Mouse (Mus musculus) testis, adult 2 months (tissue): ENCODE results near the gene Esrra. TPM values are rescaled to one million over a fixed set of nuclear protein-coding genes. Genes with fewer than 3 reads are reported as not detected.
"Not testable (repeated sequence)": the region's sequence is repeated elsewhere in the genome, so short reads cannot be mapped to it uniquely, and the experiment has no call there.

Experiments used
- H3K27ac ChIP-seq: fragments of 200-500 bp; 2 replicates; pipeline ENCODE4 v1.5.1; 2012; ENCODE audit warnings: low read depth, low read length; ENCODE audit not compliant: control insufficient read depth, insufficient read depth
- H3K27me3 ChIP-seq: fragments of 200-500 bp; 2 replicates; pipeline ENCODE4 v1.6.1; 2012; ENCODE audit warnings: mild to moderate bottlenecking, low read length, moderate library complexity; ENCODE audit not compliant: control insufficient read depth, insufficient read depth
- H3K36me3 ChIP-seq: fragments of 200-500 bp; 2 replicates; pipeline ENCODE4 v1.6.1; 2012; ENCODE audit warnings: mild to moderate bottlenecking, low read length; ENCODE audit not compliant: control insufficient read depth, insufficient read depth
- H3K4me1 ChIP-seq: fragments of 200-500 bp; 2 replicates; pipeline ENCODE4 v1.6.1; 2012; ENCODE audit warnings: low read length; ENCODE audit not compliant: control insufficient read depth, insufficient read depth
- H3K4me3 ChIP-seq: fragments of 200-500 bp; 2 replicates; pipeline ENCODE4 v1.5.1; 2012; ENCODE audit warnings: low read depth, mild to moderate bottlenecking, low read length, moderate library complexity, mixed read lengths; ENCODE audit not compliant: control insufficient read depth
- CTCF ChIP-seq: fragments of 200-500 bp; IDR thresholded peaks from 2 replicates; pipeline ENCODE4 v1.5.1; 2012; ENCODE audit warnings: low read depth, mild to moderate bottlenecking, inconsistent platforms, low read length, moderate library complexity; ENCODE audit not compliant: control insufficient read depth, insufficient read depth, insufficient replicate concordance
- POLR2A ChIP-seq: fragments of 200-500 bp; IDR thresholded peaks from 2 replicates; pipeline ENCODE4 v1.6.1; 2012; ENCODE audit warnings: low read depth, mild to moderate bottlenecking, inconsistent platforms, low read length, moderate library complexity; ENCODE audit not compliant: control insufficient read depth
- polyA plus RNA-seq: library from polyadenylated mRNA; depleted of rRNA; stranded (reverse); fragments of >200 nt; gene quantifications from 2 replicates; pipeline ENCODE4 v1.2.3, GENCODE M21; 2012

Gene Esrra
- polyA plus RNA-seq, 1 experiment = 13.3 TPM

DNA sequence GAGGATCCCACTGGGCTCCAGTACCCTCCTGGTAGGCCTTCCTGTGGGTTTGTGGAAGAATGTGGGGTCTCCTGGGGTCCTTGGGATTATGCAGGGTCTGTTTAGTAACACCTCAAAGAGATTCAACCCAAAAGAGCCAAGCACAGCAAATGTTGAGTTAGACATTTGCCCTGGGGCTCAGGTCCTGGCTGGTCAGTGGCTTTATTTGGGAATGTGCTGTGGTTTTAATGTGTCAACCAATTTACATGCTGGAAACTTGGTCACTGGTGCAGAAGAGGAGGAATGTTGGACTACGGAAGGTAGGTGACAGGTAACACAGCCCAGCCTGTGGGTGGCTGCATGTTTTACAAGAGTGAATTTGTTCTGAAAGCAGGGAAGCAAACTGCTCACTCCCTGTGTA lies 18.6 kb downstream of the Esrra start:
- no peak for TF ChIP-seq POLR2A
- Histone ChIP-seq H3K27ac (no peak overlapping the region), H3K4me3 (no peak overlapping the region), H3K27me3 (no peaks in the 10 kb centered on the region), H3K4me1 (peaks cover 7% of the 10 kb centered on the region), H3K36me3 (no peaks in the 10 kb centered on the region; the same call in 1 of the 2 replicates)

DNA sequence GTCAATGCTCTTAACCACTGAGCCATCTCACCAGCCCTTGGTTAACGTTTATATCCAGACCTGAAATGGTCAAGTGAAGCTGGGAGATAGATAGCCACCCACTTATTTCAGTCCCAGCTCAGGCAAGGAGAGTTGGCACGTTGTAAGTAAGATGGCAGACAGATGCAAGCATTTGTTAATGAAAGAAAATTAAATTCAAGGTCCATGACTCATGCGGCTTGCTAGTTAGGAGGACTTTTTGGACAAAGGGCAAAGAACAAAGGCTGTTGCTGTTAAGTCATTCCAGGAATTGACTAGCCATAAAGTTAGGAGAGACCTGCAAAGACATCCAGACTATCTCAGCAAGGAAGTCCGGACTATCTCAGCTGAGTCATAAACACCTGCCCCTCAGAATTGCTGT lies 22.0 kb downstream of the Esrra start:
- no peaks in the 10 kb centered on the region for H3K27me3 ChIP-seq
- H3K4me1 ChIP-seq = no peaks in the 10 kb centered on the region
- TF ChIP-seq CTCF = no peak
- TF ChIP-seq POLR2A = no peak
- H3K4me3 ChIP-seq = no peak overlapping the region
- H3K36me3 ChIP-seq = no peaks in the 10 kb centered on the region
- H3K27ac ChIP-seq = no peak overlapping the region

DNA sequence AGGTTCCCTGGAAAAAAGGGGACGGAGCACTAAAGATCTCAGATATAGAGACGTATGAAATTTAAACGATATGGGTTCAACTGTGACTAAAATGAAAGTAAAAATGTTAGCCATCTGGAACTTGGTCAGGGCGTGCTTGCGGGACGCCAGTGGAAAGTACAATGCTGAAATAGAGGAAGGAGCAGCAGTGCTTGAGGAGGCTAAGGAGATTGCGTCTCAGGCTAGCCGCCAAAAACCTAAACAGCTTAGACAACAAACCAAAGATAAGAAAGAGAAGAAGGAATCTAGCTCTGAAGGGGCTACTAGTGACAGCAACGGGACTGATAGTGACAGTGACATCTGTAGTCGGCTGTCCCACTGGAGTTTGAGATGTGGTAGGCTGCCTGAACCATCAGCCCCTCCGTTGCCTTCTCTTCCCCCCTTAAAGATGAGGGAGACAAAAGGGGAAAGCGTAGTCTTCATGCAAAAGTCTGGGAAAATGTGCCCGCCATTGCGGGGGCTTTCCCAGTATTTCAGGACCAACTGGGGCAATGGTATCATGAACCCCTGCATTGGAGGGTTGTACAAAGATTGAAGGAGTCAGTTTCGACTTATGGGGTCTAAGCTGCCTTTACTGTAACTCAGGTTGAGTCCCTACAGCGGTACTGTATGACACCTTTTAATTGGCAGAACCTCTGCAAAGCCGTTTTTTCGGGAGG lies 25.9 kb downstream of the Esrra start:
- H3K4me3 ChIP-seq, H3K27me3 ChIP-seq, H3K4me1 ChIP-seq, H3K27ac ChIP-seq, H3K36me3 ChIP-seq: not testable (repeated sequence)

DNA sequence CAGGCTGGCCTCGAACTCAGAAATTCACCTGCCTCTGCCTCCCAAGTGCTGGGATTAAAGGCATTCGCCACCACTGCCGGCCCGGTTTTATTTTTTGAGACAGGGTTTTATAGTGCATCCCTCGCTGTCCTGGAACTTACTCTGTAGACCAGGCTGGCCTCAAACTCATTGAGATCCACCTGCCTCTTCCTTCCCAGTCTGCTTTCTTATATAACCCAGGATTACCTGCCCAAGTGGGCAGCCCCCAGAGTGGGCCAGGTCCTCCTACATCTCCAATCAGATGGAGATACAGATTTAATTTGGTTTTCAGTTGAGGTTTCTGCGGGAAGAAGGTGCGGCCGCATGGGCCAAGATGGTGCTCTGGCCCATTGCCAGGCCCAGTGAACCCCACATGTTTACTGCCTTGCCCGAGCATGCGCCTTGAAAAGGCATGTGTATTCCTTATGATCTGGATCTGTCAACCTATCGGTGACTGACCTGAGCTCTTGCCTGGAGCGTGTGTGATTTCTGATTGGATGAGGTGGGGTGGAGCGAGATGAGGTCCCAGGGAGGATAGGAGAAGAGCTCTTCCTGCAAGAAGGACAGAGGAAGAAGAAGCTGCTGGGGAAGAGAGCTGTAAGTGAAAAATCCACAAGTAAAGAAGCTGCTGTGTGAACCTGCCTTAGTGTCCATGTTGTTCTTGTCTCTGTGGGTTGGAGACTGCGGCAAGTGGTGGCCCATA lies 27.7 kb downstream of the Esrra start:
- TF ChIP-seq POLR2A (no peak), CTCF (no peak)
- peaks cover 2% of the 10 kb centered on the region; the same call in 1 of the 2 replicates for H3K4me1 ChIP-seq
- no peak overlapping the region for H3K4me3 ChIP-seq
- no peak overlapping the region for H3K27ac ChIP-seq
- H3K36me3 ChIP-seq = no peaks in the 10 kb centered on the region
- no peaks in the 10 kb centered on the region for H3K27me3 ChIP-seq

DNA sequence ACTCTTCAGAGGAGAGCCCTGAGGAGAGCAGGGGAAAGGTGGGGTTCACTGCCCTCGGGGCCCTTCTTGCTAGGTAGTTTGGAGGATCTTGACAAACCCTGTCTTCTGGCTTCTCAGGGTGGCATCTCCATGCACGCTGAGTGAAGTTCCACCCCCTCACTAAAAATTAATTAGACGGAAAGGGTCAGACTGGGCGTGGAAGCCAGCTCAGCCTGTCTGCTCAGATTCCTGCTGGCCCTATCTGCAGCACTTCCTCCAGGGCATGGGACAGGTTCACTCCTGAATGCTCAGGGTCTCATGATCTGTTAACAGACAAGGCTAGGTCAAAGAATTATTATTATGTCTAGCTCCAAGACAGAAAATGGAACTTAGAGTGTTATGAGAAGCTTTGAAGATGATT lies 29.1 kb downstream of the Esrra start:
- Histone ChIP-seq H3K4me3 (no peak overlapping the region), H3K36me3 (no peaks in the 10 kb centered on the region), H3K27me3 (no peaks in the 10 kb centered on the region), H3K4me1 (peaks cover 2% of the 10 kb centered on the region; the same call in 1 of the 2 replicates), H3K27ac (no peak overlapping the region)
- TF ChIP-seq POLR2A (no peak), CTCF (no peak)

DNA sequence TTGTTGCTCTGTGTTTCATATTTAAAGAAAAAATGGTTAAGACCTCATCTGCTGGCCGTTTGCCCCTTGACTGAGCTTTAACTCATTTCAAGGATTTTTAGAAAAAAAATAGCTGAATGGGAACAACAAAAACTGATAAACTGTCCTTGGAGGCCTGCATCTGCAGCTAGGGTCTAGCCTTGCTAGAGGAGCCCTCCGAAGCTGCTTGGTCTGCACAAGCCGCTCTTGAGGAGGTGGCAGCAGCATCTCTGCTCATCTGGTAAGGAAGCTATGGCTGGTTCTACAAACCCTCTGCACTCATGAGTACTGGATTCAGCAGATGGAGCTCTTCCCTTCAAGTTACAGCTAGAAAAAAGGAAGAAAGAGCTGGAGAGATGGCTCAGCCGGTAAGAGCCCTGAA lies 43.6 kb downstream of the Esrra start:
- TF ChIP-seq POLR2A (no peak), CTCF (no peak)
- no peak overlapping the region for H3K27ac ChIP-seq
- no peak overlapping the region for H3K4me3 ChIP-seq
- H3K36me3 ChIP-seq = no peaks in the 10 kb centered on the region
- H3K27me3 ChIP-seq = no peaks in the 10 kb centered on the region
- H3K4me1 ChIP-seq = no peaks in the 10 kb centered on the region

DNA sequence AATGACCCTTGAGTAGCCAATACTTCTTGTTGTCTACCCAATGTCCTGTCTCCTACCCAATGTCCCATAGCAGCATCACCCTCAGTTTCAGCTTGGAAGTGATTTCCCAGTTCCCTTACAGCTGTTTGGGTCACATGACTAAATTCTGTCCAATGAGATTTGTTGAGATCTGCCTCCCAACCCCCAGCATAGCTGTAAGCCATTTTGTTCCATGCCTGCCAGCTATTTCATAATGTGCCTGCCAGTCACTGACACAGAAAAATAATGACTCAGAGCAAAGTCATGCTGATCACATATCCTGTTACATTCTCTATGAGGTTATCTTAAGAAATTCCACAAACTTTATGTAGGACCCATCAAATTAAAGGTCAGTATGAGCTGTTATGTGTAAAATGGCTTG lies 44.8 kb downstream of the Esrra start:
- no peak for TF ChIP-seq CTCF
- TF ChIP-seq POLR2A = no peak
- Histone ChIP-seq H3K4me1 (no peaks in the 10 kb centered on the region), H3K27me3 (no peaks in the 10 kb centered on the region), H3K36me3 (no peaks in the 10 kb centered on the region), H3K4me3 (no peak overlapping the region), H3K27ac (no peak overlapping the region)
